Mouse (Mus musculus): ENCODE measurements around the gene Teddm1b.

The Teddm1b gene

GRCm38 (mm10) chr1:153900860-153901730, 26.9 kb downstream of the Teddm1b start:
- DNase-seq (ENCODE audit: low read depth, low spot score): no peak

- no peak for DNase-seq (ENCODE audit: low read depth, low spot score)
Measured at GRCm38 (mm10) chr1:153903006-153903405, 28.9 kb downstream of the Teddm1b start.

GRCm38 (mm10) chr1:153904236-153904635, 30.1 kb downstream of the Teddm1b start:
- DNase-seq (ENCODE audit: low read depth, low spot score): no peak

GRCm38 (mm10) chr1:153905884-153906283, 31.7 kb downstream of the Teddm1b start:
- no peak for DNase-seq (ENCODE audit: low read depth, low spot score)

- DNase-seq (ENCODE audit: low read depth, low spot score): no peak
Measured at GRCm38 (mm10) chr1:153908208-153908607, 34.1 kb downstream of the Teddm1b start.

GRCm38 (mm10) chr1:153908741-153909140, 34.6 kb downstream of the Teddm1b start:
- no peak for DNase-seq (ENCODE audit: low read depth, low spot score)

GRCm38 (mm10) chr1:153909213-153909962, 35.2 kb downstream of the Teddm1b start:
- DNase-seq (ENCODE audit: low read depth, low spot score): no peak

GRCm38 (mm10) chr1:153909963-153910291, 35.8 kb downstream of the Teddm1b start:
- DNase-seq (ENCODE audit: low read depth, low spot score): no peak

- DNase-seq (ENCODE audit: low read depth, low spot score): no peak
Measured at GRCm38 (mm10) chr1:153910423-153910822, 36.3 kb downstream of the Teddm1b start.

- no peak for DNase-seq (ENCODE audit: low read depth, low spot score)
Measured at GRCm38 (mm10) chr1:153911276-153911795, 37.2 kb downstream of the Teddm1b start.

- DNase-seq (ENCODE audit: low read depth, low spot score): no peak
Measured at GRCm38 (mm10) chr1:153913869-153914268, 39.7 kb downstream of the Teddm1b start.

GRCm38 (mm10) chr1:153918521-153919206, 44.5 kb downstream of the Teddm1b start:
- no peak for DNase-seq (ENCODE audit: low read depth, low spot score)

- DNase-seq (ENCODE audit: low read depth, low spot score): no peak
Measured at GRCm38 (mm10) chr1:153921642-153922041, 47.5 kb downstream of the Teddm1b start.

- no peak for DNase-seq (ENCODE audit: low read depth, low spot score)
Measured at GRCm38 (mm10) chr1:153922571-153923021, 48.5 kb downstream of the Teddm1b start.

- no peak for DNase-seq (ENCODE audit: low read depth, low spot score)
Measured at GRCm38 (mm10) chr1:153924395-153925385, 50.5 kb downstream of the Teddm1b start.
